Mouse (Mus musculus) right cerebral cortex, postnatal 14 days (tissue): Measurements from ENCODE around the gene Hint3.
A peak's percentile ranks its signal among the peaks of the same experiment; 100 is the strongest.
"Not testable (repeated sequence)": the region's sequence is repeated elsewhere in the genome, so short reads cannot be mapped to it uniquely, and the experiment has no call there.

ENCODE experiments used
- DNase-seq: peaks from one replicate; pipeline ENCODE4 v3.0.0; 2022

Hint3 gene

DNA sequence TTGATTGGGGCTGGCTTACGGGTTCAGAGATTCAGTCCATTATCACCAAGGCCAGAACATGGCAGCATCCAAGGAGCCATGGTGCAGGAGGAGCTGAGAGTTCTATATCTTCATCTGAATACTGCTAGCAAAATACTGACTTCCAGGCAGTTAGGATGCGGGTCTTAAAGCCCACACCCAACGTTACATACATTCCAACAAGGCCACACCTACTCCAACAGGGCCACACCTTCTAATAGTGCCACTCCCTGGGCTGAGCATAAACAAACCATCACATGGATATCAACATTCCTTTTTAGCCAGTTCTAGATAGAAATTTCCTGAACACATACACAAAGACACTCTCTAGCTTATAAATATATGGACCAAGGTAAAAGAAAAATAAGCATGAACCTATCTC lies at the start of gene Hint3:
Gene Hint3, minus strand, starts transcription at position 120 of the 400 bp plus-strand sequence.
- no peak for DNase-seq

- no peak for DNase-seq
These were observed 48.6 kb upstream of the Hint3 start for GRCm38 (mm10) chr10:30678051-30678450.

DNA sequence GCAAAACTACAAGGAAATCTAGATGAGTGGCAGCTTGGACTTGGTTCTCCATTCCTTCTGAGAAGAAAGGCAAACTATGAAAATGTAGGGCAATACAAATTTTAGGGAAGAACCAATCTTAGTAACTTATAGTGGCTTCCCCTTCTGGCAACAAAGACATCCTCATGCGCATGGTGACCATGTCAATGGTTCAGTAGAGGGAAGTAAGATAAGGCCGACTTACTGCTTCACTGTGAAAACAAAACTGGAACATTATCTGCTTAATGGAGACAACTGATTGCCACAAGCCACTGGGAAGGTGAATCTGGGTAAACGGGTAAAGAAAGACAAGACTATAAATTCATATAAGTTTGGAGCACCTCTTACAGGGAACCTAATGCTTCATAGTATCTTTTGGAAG lies 45.4 kb upstream of the Hint3 start:
- DNase-seq = no peak

DNA sequence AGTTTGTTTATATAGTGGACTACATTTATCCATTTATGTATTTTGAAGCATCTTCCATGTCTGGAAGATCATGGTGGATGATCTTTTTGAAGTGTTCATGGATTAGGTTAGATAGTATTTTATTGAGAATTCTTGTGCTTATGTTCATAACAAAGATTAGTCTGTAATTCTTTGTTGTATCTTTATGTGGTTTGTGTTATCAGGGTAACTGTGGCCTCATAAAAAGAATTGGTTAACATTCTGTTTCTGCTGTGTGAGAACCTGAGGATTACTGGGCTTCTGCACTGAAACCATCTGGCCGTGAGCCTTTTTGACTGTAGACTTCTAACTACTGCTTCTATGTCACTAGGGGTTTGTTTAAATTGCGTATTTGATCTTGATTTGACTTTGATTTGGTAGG lies 37.1 kb upstream of the Hint3 start:
- no peak for DNase-seq

DNA sequence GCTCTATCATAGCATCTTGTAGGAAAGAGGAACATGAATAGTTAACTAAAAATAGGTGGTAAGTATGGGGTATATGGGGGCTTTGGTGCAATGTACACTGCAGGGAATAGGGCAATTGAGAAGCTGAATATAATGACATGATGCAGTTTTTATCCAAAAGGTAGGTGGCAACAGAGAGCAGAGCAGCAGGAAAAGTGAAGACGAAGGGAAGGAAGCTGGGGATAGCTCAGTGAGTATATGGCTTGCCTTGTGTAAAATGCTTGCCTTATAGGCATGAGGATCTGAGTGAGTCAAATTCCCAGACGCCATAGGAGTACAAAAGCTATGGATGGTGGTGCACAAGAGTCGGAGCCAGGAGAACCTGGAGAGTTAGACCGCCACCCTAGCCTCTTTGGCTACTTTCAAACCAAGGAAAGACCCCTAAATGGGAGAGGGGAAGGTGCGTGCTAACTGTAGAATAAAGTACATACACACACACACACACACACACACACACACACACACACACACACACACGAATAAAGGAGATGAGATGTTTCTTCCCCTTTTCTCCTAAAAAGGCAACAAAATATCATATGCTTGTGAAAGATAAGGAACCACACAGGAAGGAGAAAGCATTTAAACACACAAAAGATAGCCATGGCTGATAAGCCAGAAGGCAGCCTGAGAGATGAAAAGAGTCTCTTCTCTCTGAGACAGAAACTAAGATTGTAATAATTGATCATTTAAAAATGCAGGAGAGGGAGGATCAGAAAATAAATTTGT lies 31.3 kb upstream of the Hint3 start:
- DNase-seq = no peak

GRCm38 (mm10) chr10:30655655-30656054 lies 26.2 kb upstream of the Hint3 start:
- no peak for DNase-seq

GRCm38 (mm10) chr10:30647681-30648080 lies 18.2 kb upstream of the Hint3 start:
- no peak for DNase-seq

GRCm38 (mm10) chr10:30638216-30638615 lies 8.8 kb upstream of the Hint3 start:
- DNase-seq = no peak

- not testable (repeated sequence) for DNase-seq
These were observed 7.2 kb upstream of the Hint3 start for GRCm38 (mm10) chr10:30636474-30637154.

- no peak for DNase-seq
These were observed 3.3 kb upstream of the Hint3 start for GRCm38 (mm10) chr10:30632718-30633117.

DNA sequence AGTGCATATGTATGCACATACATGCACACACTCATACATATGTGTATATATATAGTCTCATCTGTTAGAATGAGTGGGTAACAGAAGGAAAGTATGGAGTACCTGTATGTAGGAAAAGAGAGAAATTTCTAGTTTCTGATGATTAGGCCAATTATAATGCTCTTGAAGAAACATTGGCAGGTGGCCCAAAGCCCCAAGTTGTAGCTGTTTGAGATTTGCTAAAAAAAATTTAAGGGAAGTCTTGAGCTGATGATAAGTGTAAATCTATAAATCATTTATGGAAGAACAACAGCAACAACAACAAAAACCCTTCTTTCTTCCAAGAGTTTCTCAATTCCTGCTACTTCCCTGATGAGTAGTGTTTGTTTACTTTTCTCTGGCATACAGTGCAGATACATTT lies 545 bp upstream of the Hint3 start:
- no peak for DNase-seq

- DNase-seq = not testable (repeated sequence)
These were observed 988 bp downstream of the Hint3 start for GRCm38 (mm10) chr10:30628444-30628843.

- no peak for DNase-seq
These were observed 1.9 kb downstream of the Hint3 start for GRCm38 (mm10) chr10:30627548-30627947.

- DNase-seq = no peak
These were observed 5.0 kb downstream of the Hint3 start for GRCm38 (mm10) chr10:30624161-30625019.

DNA sequence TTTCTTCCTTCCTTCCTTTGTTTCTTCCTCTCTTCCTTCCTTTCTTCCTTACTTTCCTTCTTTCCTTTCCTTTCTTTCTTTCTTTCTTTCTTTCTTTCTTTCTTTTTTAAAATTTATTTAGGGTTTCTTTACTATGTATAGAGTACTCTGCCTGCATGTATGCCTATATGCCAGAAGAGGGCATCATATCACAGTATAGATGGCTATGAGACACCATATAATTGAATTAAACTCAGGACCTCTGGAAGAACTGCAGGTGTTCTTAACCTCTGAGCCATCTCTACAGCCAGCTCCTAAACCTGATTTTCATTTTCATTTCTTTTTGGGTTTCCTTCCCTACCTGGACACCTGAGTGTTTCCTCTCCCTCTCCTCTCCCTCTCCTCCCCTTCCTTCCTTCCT lies 6.5 kb downstream of the Hint3 start:
- no peak for DNase-seq

GRCm38 (mm10) chr10:30618918-30619210 lies 10.6 kb downstream of the Hint3 start:
- no peak for DNase-seq

DNA sequence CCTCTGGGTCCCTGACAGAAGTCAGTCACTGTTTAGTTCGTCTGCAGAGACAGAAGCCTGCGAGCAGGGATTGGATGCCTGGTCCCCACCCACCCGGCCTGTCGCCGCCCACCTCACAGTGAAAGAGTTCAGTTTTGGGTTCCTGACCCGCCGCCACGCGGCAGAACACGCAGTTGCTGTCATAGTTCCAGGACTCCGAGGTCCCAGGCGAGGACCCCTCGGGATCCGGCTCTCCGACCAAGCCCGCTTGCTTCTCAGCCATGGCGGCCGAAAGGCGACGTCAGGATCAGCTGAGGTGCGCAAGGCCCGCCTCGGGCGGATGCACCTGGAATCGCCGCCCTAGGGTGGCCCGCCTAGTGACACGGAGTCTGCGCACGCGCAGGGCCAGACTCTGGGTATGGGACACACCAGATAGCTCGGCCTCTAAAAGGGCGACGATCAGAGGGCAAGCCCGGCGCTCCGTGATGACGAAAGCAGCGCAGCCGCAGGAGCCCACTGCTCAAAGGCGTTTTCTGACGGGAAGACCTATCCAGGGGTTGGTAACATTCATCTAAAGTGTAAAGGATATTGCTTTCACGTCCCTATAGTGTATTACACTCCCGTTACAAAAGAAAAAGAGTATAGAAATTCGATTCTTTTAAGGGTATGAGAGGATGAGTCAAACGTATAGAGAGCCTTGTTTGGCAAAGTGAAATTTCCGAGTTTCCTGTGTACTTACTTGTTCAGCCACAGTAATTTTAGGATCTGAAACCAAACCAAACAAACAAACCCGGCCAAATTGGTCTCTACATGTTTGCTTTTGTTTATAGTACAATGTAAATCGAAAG lies 11.1 kb downstream of the Hint3 start:
- DNase-seq = peak; percentile 99

DNA sequence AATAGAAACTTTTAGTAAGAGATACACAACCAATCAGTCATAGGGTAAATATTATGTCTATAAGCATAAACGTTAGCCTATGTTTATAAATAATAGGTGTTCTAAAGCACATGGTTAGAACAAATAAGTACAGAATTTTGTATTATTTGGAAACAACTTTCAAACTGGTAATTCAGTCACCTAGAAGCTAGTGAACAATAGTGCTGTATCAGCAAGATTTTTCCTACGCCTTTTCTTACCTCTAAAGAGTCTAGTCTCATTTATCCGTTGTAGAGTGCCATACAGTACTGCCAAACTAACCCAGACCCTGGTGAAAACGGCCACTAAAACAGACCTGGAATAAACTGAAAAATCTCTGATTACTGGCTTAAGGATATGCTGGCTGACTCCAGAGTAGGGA lies 16.4 kb downstream of the Hint3 start:
- no peak for DNase-seq

DNA sequence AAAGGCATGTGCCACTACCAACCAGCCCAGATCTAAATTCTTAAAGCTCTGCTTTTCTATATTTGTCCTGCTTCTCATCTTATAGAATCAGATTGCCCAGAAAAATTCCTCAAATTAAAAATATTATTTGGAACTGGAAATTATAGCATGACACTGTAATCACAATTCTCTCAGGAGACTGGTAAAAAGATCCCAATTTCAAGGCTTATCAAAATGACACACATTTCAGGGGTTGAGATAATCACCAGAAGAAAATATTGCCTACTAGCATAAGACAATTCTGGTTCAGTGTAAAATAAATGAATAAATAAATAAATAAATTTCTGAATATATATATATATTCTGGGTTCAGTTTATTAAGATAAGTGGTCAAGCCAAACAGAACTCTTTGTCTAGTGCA lies 19.8 kb downstream of the Hint3 start:
- no peak for DNase-seq

DNA sequence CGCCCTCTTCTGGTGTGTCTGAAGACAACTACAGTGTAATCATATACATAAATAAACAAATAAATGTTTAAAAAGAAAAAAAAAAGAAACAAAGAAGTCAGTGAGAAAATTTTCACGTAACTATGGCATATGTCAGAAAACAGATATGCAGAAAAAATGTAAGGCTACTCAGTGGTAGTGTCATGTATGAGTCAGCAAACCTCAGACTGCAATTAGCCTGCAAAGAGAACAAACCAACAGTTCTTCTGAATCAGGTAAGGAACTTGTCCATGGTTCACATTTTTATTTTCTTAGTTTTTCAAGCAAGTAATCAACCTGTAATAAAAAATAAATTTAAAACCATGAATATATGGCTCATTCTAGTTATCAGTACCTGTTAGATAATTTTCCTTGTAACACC lies 21.3 kb downstream of the Hint3 start:
- DNase-seq = no peak

DNA sequence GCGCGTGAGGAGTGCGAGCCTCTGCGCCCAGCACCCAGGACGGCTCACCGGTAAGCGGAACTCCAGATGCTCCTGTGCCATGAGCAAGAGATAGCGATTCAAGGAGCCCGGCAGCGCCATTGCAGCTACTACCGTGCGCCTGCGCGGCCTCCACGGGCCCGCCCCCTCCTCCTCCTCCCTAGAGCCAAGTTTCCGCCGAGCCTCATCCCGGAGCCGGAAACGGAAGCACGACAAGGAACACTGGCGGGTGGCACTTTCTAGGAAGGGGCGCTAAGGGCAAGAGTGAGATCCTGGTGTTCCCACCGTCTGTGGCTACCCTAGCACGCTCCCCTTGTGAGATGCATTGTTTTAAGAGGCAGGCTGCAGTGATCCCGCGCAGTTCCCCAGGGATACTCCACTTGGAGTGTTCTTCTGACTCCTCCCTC lies 28.9 kb downstream of the Hint3 start, which contains the start of gene Trmt11:
Gene Trmt11, minus strand, starts transcription at position 208 of the 425 bp plus-strand sequence.
- peak; percentile 89 for DNase-seq

DNA sequence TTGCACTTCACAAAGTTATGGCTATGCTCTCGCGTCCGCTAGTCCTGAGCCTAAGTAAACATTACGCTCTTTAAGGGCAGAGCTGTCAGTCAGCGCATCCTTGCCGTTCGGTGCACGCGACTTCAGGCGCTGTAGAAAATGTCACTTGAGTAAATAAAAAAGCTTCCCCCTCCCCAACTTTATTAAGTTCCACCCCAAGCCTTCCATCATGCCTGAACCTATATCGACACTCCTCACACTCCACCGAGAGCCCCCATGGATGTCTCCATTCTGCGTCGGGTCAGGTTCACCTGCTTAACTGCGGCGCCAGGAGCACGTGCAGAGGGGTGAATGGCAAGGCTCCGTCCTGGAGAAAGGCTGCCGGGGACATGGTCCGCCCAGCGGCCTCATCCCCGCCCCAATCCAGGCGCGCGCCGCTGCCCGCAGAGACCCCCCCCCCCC lies 29.3 kb downstream of the Hint3 start:
- no peak for DNase-seq

- no peak for DNase-seq
These were observed 42.4 kb downstream of the Hint3 start for GRCm38 (mm10) chr10:30587037-30587436.
